Mouse (Mus musculus) induced T-regulatory cell, adult 2 months (primary cell): Measurements from ENCODE around the gene Fbxo3.
"Not testable (repeated sequence)": the region's sequence is repeated elsewhere in the genome, so short reads cannot be mapped to it uniquely, and the experiment has no call there.

Experiments
- DNase-seq: peaks from one replicate; pipeline ENCODE4 v3.0.0-alpha.2; 2012; ENCODE audit warnings: low read depth

Fbxo3 gene

GRCm38 (mm10) chr2:104027458-104028138 is at the start of gene Fbxo3:
Fbxo3 (plus strand) TSS chr2:104027721.
- peak; percentile 86 for DNase-seq

DNA sequence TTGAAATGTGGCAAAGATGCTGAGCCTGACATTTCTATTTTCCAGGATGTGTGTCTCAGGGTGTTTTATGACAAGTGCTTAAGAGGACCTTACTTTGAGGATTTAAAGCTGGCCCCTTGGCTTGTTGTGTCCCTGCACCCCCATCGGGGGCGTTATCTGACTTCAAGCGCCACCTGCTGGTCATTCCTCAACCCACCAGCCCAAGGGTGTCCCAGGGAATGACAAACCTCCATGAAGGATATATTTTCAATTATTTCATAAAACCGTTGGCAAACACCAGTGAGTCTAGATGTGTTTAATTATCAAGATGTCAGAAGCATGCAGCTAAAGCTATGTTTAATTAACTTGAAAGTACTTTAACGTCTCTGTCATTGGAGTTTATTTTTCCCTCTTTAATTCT is 45.3 kb upstream of the Fbxo3 start:
- peak; percentile 70 for DNase-seq

DNA sequence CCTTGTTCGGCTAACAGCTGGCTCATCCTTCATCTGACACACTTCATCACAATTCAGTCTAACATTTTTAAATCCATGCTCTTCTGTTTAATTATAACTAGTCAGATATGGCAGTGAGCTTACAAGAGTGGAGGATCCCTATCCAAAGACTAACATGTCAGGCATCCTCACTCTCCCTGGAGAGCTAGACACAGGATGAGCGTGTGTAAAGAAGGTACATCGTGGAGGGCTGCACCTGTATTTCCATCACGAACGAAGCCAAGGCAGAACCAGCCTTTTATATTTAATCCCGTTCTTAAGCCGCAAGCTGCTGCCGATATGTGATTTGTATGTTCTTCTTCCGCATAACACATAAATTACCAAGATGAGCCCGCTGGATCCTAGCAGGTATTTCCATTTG is 44.4 kb upstream of the Fbxo3 start:
- no peak for DNase-seq

GRCm38 (mm10) chr2:103987595-103987994 is 39.9 kb upstream of the Fbxo3 start:
- DNase-seq, result not testable (repeated sequence)

- no peak for DNase-seq
Measured at GRCm38 (mm10) chr2:103989724-103990123, 37.8 kb upstream of the Fbxo3 start.

GRCm38 (mm10) chr2:103991303-103991702 is 36.2 kb upstream of the Fbxo3 start:
- no peak for DNase-seq

GRCm38 (mm10) chr2:103992162-103992561 is 35.4 kb upstream of the Fbxo3 start:
- no peak for DNase-seq

GRCm38 (mm10) chr2:103992618-103993332 is 34.7 kb upstream of the Fbxo3 start:
- no peak for DNase-seq

GRCm38 (mm10) chr2:104001076-104001475 is 26.4 kb upstream of the Fbxo3 start:
- DNase-seq, result peak; percentile 44

DNA sequence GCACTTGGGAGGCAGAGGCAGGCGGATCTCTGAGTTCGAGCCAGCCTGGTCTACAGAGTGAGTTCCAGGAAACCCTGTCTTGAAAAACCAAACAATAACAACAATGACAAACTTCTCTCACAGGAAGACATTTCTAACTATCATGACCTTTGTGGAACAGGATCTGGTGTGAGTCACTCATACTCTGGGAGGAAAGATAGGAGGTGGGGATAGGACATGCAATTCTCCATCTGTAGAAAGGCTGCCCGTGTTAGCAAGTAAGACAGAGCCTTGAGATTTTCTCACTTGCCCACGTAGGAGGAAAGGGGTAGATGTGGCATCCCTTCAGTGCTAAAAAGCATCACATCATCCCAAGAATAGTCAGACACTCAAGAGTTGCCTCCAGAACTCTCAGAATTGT is 25.7 kb upstream of the Fbxo3 start:
- DNase-seq, result no peak

GRCm38 (mm10) chr2:104002711-104003413 is 24.7 kb upstream of the Fbxo3 start:
- peak; percentile 39 for DNase-seq

DNA sequence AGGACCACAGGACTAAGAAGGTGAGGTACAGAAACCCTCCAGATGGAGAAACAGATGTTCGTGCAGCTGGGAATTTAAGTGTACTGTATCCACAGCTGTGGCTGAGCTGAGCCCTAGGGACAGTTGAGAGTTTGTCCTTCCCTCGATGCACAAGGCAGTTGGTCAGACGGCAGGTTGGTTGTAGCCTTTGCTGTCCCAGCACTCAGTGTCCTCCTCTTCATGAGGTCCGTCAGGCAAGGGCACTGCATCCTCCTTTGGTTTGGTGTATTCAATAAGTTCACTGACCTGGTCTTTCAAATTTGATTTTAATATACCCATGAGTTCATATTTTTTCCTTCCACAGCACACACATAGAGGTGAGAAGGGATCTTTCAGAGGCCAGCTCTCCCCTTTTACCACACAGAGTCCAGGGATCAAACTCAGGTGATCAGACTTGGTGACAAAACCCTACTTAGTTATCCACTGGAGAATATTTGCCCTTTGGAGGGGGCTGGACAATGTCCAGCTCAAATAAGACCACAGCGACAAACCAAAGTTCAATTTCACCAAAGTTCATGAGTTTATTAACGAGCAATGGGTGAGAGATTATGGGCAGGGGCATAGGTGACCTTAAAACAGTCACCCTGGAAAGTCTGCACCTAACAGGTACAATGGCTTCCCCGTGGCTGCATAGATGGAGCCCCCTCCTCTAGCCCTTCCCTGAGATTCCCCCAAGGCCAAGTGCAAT is 19.6 kb upstream of the Fbxo3 start:
- DNase-seq, result no peak

GRCm38 (mm10) chr2:104008853-104009252 is 18.7 kb upstream of the Fbxo3 start:
- not testable (repeated sequence) for DNase-seq

GRCm38 (mm10) chr2:104023096-104023495 is 4.4 kb upstream of the Fbxo3 start:
- no peak for DNase-seq

DNA sequence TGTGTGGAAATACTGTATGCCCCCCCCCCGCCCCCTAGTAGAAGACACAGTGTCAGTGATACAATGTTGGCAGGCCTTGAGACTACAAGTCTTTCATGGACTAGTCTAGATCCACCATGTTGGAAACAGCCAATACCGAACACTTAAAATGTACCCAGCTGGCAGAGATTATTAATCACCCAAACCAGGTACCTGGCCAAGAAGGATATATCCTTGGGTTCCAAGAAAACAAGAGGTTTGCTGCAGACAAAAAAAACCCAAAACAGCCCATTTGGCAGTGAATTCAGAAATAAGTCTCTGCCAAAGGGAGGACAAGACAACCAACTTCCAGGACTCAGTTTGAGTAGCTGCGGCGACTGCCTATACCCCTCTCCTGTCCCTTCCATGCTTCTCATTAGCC is 2.9 kb upstream of the Fbxo3 start:
- no peak for DNase-seq

GRCm38 (mm10) chr2:104028139-104028723 is 710 bp downstream of the Fbxo3 start, which contains the start of gene 4931422A03Rik:
4931422A03Rik (minus strand) TSS chr2:104028361.
- peak; percentile 61 for DNase-seq

DNA sequence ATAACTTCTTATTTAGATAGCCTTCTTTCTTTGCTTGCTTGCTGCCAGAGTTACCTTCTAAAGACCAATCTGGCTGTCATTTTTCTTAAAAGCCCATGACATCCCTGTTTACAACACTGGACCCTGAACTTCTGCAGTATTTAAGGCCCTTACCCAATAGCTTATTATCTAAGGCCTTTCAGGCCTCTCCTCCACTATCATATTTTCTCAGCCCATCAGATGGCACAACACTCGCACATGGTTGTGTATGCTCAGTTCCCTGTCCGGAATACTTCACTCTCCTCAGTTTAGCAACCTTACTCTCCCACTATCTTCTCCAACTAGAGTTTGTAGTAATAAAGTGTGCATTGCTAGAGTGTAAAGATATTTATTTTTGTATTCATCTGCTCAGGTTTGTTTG is 1.6 kb downstream of the Fbxo3 start:
- no peak for DNase-seq

GRCm38 (mm10) chr2:104030381-104030780 is 2.9 kb downstream of the Fbxo3 start:
- DNase-seq, result no peak

GRCm38 (mm10) chr2:104032056-104032455 is 4.5 kb downstream of the Fbxo3 start:
- no peak for DNase-seq

- peak; percentile 63 for DNase-seq
Measured at GRCm38 (mm10) chr2:104034832-104035472, 7.4 kb downstream of the Fbxo3 start.

- DNase-seq, result no peak
Measured at GRCm38 (mm10) chr2:104035595-104035994, 8.1 kb downstream of the Fbxo3 start.
